Mouse (Mus musculus) small intestine, adult 2 months (tissue): Measurements from ENCODE around the gene Tecpr2.

ENCODE experiments used
- CTCF ChIP-seq: fragments of 200-500 bp; IDR thresholded peaks from 2 replicates; pipeline ENCODE4 v1.5.1; 2012; ENCODE audit warnings: low read depth, mild to moderate bottlenecking, control low read depth, inconsistent platforms, low read length, moderate library complexity, mixed read lengths; ENCODE audit not compliant: insufficient replicate concordance, insufficient read length; ENCODE audit errors: extremely low read depth
- POLR2A ChIP-seq: fragments of 200-500 bp; IDR thresholded peaks from 2 replicates; pipeline ENCODE4 v1.6.1; 2012; ENCODE audit warnings: low read depth, mild to moderate bottlenecking, control low read depth, inconsistent platforms, low read length, moderate library complexity

DNA sequence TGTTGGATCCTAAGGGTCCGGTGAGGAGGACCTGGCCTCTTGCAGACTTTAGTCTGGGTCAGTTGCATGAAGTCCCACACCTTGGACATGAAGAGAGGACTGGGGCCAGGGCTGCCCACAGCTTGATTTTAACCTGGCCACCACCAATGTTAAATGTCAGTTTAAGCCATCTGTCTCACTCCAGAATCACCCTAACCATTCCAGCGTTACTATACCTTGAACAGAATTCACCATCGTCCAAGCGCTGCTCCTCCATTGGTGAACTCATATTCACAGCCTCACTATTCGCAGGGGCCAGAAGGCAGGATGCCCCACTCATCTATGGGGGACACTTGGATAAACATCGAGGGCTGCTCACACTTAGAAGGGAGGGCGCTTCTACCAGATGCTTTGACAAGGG, 111.9 kb downstream of the Tecpr2 start:
- no peak for TF ChIP-seq CTCF
- TF ChIP-seq POLR2A, result no peak
